In genomic region chr2:39004372-39004771, GRCm38 (mm10) we compare ENCODE assay signal across 7 mouse cellular contexts. TPM values are rescaled to one million over a fixed set of nuclear protein-coding genes. Genes with fewer than 3 reads are reported as not detected.
DNase-seq lines count a peak whose midpoint lies in the region; ATAC-seq and TF ChIP-seq lines count a peak whose summit lies in the region.

No protein-coding gene starts in this region.

- H3K9ac ChIP-seq in hindbrain, embryonic 11.5 days (ENCODE audit: low read depth, low read length), result peak overlapping the region; percentile 91
- H3K9ac ChIP-seq in liver, postnatal 0 days (replicated peaks), result peak overlapping the region; percentile 89

- TF ChIP-seq EP300 in liver, postnatal 0 days (IDR thresholded peaks at IDR 0.05; ENCODE audit: low read depth), result no peak

- no peaks in the 10 kb centered on the region for H3K27me3 ChIP-seq in spleen, adult 2 months (ENCODE audit: control insufficient read depth, insufficient read depth, low read length)
- no peaks in the 10 kb centered on the region for H3K27me3 ChIP-seq in hindbrain, embryonic 11.5 days (ENCODE audit: control insufficient read depth, insufficient read depth, low read length)
- H3K27me3 ChIP-seq in liver, postnatal 0 days (ENCODE audit: insufficient read depth, low read length), result no peaks in the 10 kb centered on the region
- H3K27me3 ChIP-seq in splenic B cell, adult 2 months (ENCODE audit: control insufficient read depth, insufficient read depth, low read length, poor library complexity, severe bottlenecking), result no peaks in the 10 kb centered on the region

- peaks cover 22% of the 10 kb centered on the region for H3K36me3 ChIP-seq in spleen, adult 2 months (ENCODE audit: control insufficient read depth, insufficient read depth, low read length)
- peaks cover 15% of the 10 kb centered on the region for H3K36me3 ChIP-seq in hindbrain, embryonic 11.5 days (ENCODE audit: control insufficient read depth, insufficient read depth, low read length)
- peaks cover 39% of the 10 kb centered on the region for H3K36me3 ChIP-seq in liver, postnatal 0 days (replicated peaks; ENCODE audit: insufficient read depth, low read length)
- H3K36me3 ChIP-seq in splenic B cell, adult 2 months (ENCODE audit: control insufficient read depth, insufficient read depth, low read length, poor library complexity, severe bottlenecking), result peaks cover 8% of the 10 kb centered on the region; the same call in 1 of the 2 replicates

- no peak for DNase-seq in spleen, adult 2 months (ENCODE audit: low read depth in 1 of 2, low spot score in 2 of 2)
- no peak for DNase-seq in spleen, adult 18-20 months
- peak; percentile 71 for DNase-seq in c-Kit-positive CD71-positive TER-119-positive erythroid progenitor cells, embryonic 14.5 days (ENCODE audit: low spot score)
- peak; percentile 56 for DNase-seq in hindbrain, embryonic 11.5 days (ENCODE audit: low spot score)
- peak; percentile 52 for DNase-seq in liver, postnatal 0 days
- peak; percentile 69 for DNase-seq in splenic B cell, adult 2 months (ENCODE audit: low read depth, low spot score)
- no peak for DNase-seq in right cerebral cortex, postnatal 4 days

- no peak for TF ChIP-seq POLR2A in spleen, adult 2 months (IDR thresholded peaks at IDR 0.05; ENCODE audit: low read depth, low read length)

- H3K4me2 ChIP-seq in hindbrain, embryonic 11.5 days (replicated peaks; ENCODE audit: low read depth, low read length), result peak overlapping the region; percentile 91
- H3K4me2 ChIP-seq in liver, postnatal 0 days (ENCODE audit: low read depth, low read length), result peak overlapping the region; percentile 92

- peak overlapping the region; percentile 36; the same call in 1 of the 2 replicates for H3K27ac ChIP-seq in spleen, adult 2 months (ENCODE audit: insufficient read depth, low read length)
- peak overlapping the region; percentile 73 for H3K27ac ChIP-seq in hindbrain, embryonic 11.5 days (ENCODE audit: low read depth, low read length)
- peak overlapping the region; percentile 87 for H3K27ac ChIP-seq in liver, postnatal 0 days (ENCODE audit: low read depth)

- peaks cover 13% of the 10 kb centered on the region; the same call in 1 of the 2 replicates for H3K4me1 ChIP-seq in spleen, adult 2 months (ENCODE audit: control insufficient read depth, insufficient read depth, insufficient read length)
- H3K4me1 ChIP-seq in hindbrain, embryonic 11.5 days (replicated peaks; ENCODE audit: control insufficient read depth, insufficient read depth, low read length), result peaks cover 13% of the 10 kb centered on the region
- peaks cover 50% of the 10 kb centered on the region for H3K4me1 ChIP-seq in liver, postnatal 0 days (ENCODE audit: insufficient read depth)

- H3K9me3 ChIP-seq in hindbrain, embryonic 11.5 days (ENCODE audit: control insufficient read depth, low read length), result no peaks in the 10 kb centered on the region
- no peaks in the 10 kb centered on the region for H3K9me3 ChIP-seq in liver, postnatal 0 days (ENCODE audit: low read length)

- H3K4me3 ChIP-seq in spleen, adult 2 months (ENCODE audit: extremely low read depth, insufficient read depth, insufficient read length), result peak overlapping the region; percentile 96
- H3K4me3 ChIP-seq in hindbrain, embryonic 11.5 days (ENCODE audit: low read depth, low read length), result peak overlapping the region; percentile 83
- peak overlapping the region; percentile 93 for H3K4me3 ChIP-seq in liver, postnatal 0 days (ENCODE audit: low read depth, low read length)

- peak; percentile 7; the same call in 1 of the 2 replicates for ATAC-seq in hindbrain, embryonic 11.5 days (ENCODE audit: low FRiP score)
- peak; percentile 8; the same call in 1 of the 2 replicates for ATAC-seq in liver, postnatal 0 days

- no peak for TF ChIP-seq CTCF in spleen, adult 2 months (IDR thresholded peaks at IDR 0.05; ENCODE audit: extremely low read depth, insufficient read depth, insufficient read length, insufficient replicate concordance)
- no peak for TF ChIP-seq CTCF in liver, postnatal 0 days (IDR thresholded peaks at IDR 0.05; ENCODE audit: low read depth)

- WGBS in spleen, adult 2 months, result 4% methylated on average over 11 of the region's 11 CpGs
- WGBS in hindbrain, embryonic 11.5 days, result 0% methylated on average over 11 of the region's 11 CpGs
- 0% methylated on average over 11 of the region's 11 CpGs for WGBS in liver, postnatal 0 days (ENCODE audit: insufficient replicate concordance)

RNA-seq across cellular contexts. Expression of gene Arpc5l, which starts 0.8 kb away (rescaled TPM):
- 51.0 and 82.0 TPM in 2 replicates for polyA plus RNA-seq in spleen, adult 2 months (2012; rRNA removed)
- polyA plus RNA-seq in hindbrain, embryonic 11.5 days (2014; fragmentation: Nextera tagmentation; extraction: Ambion mirVana), result 147 and 149 TPM in 2 replicates
- 59.3 and 60.7 TPM in 2 replicates for polyA plus RNA-seq in liver, postnatal 0 days (2015; fragmentation: Nextera tagmentation; extraction: Ambion mirVana)

RNA-seq across cellular contexts. Expression of gene Rpl35, which starts 1.1 kb away (rescaled TPM):
- polyA plus RNA-seq in spleen, adult 2 months (2012; rRNA removed), result 149 and 220 TPM in 2 replicates
- polyA plus RNA-seq in hindbrain, embryonic 11.5 days (2014; fragmentation: Nextera tagmentation; extraction: Ambion mirVana), result 988 and 1,016 TPM in 2 replicates
- 574 and 582 TPM in 2 replicates for polyA plus RNA-seq in liver, postnatal 0 days (2015; fragmentation: Nextera tagmentation; extraction: Ambion mirVana)

RNA-seq across cellular contexts. Expression of gene Wdr38, which starts 7.1 kb away (rescaled TPM):
- polyA plus RNA-seq in spleen, adult 2 months (2012; rRNA removed), result 0.44 and 0.50 TPM in 2 replicates
- 1.5 and 1.8 TPM in 2 replicates for polyA plus RNA-seq in hindbrain, embryonic 11.5 days (2014; fragmentation: Nextera tagmentation; extraction: Ambion mirVana)
- polyA plus RNA-seq in liver, postnatal 0 days (2015; fragmentation: Nextera tagmentation; extraction: Ambion mirVana), result 0.53 and 0.60 TPM in 2 replicates

Comparison
In these comparisons a context has a peak if more than half of its experiments do, and no peak if none do; other contexts are left out.
1. DNase-seq: peak in c-Kit-positive CD71-positive TER-119-positive erythroid progenitor cells, embryonic 14.5 days (single experiment), hindbrain, embryonic 11.5 days (single experiment), liver, postnatal 0 days (single experiment) and splenic B cell, adult 2 months (single experiment); none in spleen, adult 2 months (0 of 2), spleen, adult 18-20 months (0 of 2) and right cerebral cortex, postnatal 4 days (single experiment).
2. H3K27ac ChIP-seq: peak in every context shown above with its lines; median percentile 87 in liver, postnatal 0 days; 73 in hindbrain, embryonic 11.5 days; 36 in spleen, adult 2 months.
3. Peak in every context shown above with its lines, with median percentiles within 50 percentile points of each other: H3K4me3 ChIP-seq.